Mouse (Mus musculus) liver, adult (tissue): Measurements from ENCODE around the gene Hist1h2bk.
A peak's percentile ranks its signal among the peaks of the same experiment; 100 is the strongest.
"Not testable (repeated sequence)": the region's sequence is repeated elsewhere in the genome, so short reads cannot be mapped to it uniquely, and the experiment has no call there.

Experiments used
- GATA4 ChIP-seq: IDR thresholded peaks from 2 replicates; pipeline ENCODE4 v1.6.1; 2014; ENCODE audit warnings: mild to moderate bottlenecking, low read length; ENCODE audit not compliant: insufficient replicate concordance

Gene Hist1h2bk

GRCm38 (mm10) chr13:22042568-22043502 lies 7.2 kb downstream of the Hist1h2bk start, which contains the start of the genes Hist1h2ag and Hist1h2bj:
Gene Hist1h2ag (minus strand): TSS chr13:22042944.
Gene Hist1h2bj (plus strand): TSS chr13:22043214.
- TF ChIP-seq GATA4, result not testable (repeated sequence)

- TF ChIP-seq GATA4, result no peak
Observed at GRCm38 (mm10) chr13:22043503-22044431, 8.1 kb downstream of the Hist1h2bk start.

GRCm38 (mm10) chr13:22044432-22045155 lies 8.9 kb downstream of the Hist1h2bk start:
- no peak for TF ChIP-seq GATA4

GRCm38 (mm10) chr13:22045311-22045710 lies 9.6 kb downstream of the Hist1h2bk start:
- TF ChIP-seq GATA4, result no peak

- no peak for TF ChIP-seq GATA4
Observed at GRCm38 (mm10) chr13:22049041-22049440, 13.4 kb downstream of the Hist1h2bk start.

GRCm38 (mm10) chr13:22049737-22050440 lies 14.2 kb downstream of the Hist1h2bk start:
- TF ChIP-seq GATA4, result no peak

GRCm38 (mm10) chr13:22050591-22051522 lies 15.2 kb downstream of the Hist1h2bk start:
- peak; percentile 52; the same call in 1 of the 2 replicates for TF ChIP-seq GATA4

- no peak for TF ChIP-seq GATA4
Observed at GRCm38 (mm10) chr13:22051523-22051859, 15.8 kb downstream of the Hist1h2bk start.

GRCm38 (mm10) chr13:22053754-22054153 lies 18.1 kb downstream of the Hist1h2bk start:
- no peak for TF ChIP-seq GATA4

GRCm38 (mm10) chr13:22061422-22061821 lies 25.8 kb downstream of the Hist1h2bk start:
- no peak for TF ChIP-seq GATA4

GRCm38 (mm10) chr13:22063468-22063867 lies 27.8 kb downstream of the Hist1h2bk start:
- TF ChIP-seq GATA4, result no peak

- not testable (repeated sequence) for TF ChIP-seq GATA4
Observed at GRCm38 (mm10) chr13:22084140-22084539, 48.5 kb downstream of the Hist1h2bk start, which contains the start of gene Vmn1r188. Gene Vmn1r188 (plus strand): TSS chr13:22084440.
